Mouse (Mus musculus): ENCODE data around the gene Gm17657. TPM values are rescaled to one million over a fixed set of nuclear protein-coding genes. Genes with fewer than 3 reads are reported as not detected.

The Gm17657 gene
- total and polyA plus RNA-seq, 2 experiments from 2014 or later: not detected

GRCm38 (mm10) chr17:29476461-29476860 lies 73.0 kb downstream of the Gm17657 start:
- Histone ChIP-seq H3K4me2 (ENCODE audit: low read depth, low read length, poor library complexity, severe bottlenecking) (no peak overlapping the region), H3K4me1 (ENCODE audit: insufficient read depth, low read length) (no peaks in the 10 kb centered on the region), H3K4me3 (ENCODE audit: low read depth, low read length) (no peak overlapping the region), H3K36me3 (ENCODE audit: insufficient read depth, low read length) (no peaks in the 10 kb centered on the region), H3K27me3 (ENCODE audit: insufficient read depth, low read length) (no peaks in the 10 kb centered on the region), H3K27ac (ENCODE audit: low read depth, low read length) (no peak overlapping the region), H3K9ac (replicated peaks; ENCODE audit: low read length, poor library complexity, severe bottlenecking) (no peak overlapping the region), H3K9me3 (ENCODE audit: low read length) (no peaks in the 10 kb centered on the region)
- ATAC-seq (ENCODE audit: low FRiP score) (no peak), DNase-seq (ENCODE audit: low spot score) (no peak)
- TF ChIP-seq CTCF (IDR thresholded peaks at IDR 0.05): no peak
- 70% methylated on average over 4 of the region's 4 CpGs for WGBS

GRCm38 (mm10) chr17:29475142-29475541 lies 74.3 kb downstream of the Gm17657 start:
- Histone ChIP-seq H3K4me1 (ENCODE audit: insufficient read depth, low read length) (no peaks in the 10 kb centered on the region), H3K27me3 (ENCODE audit: insufficient read depth, low read length) (no peaks in the 10 kb centered on the region), H3K27ac (ENCODE audit: low read depth, low read length) (no peak overlapping the region), H3K9ac (replicated peaks; ENCODE audit: low read length, poor library complexity, severe bottlenecking) (no peak overlapping the region), H3K4me3 (ENCODE audit: low read depth, low read length) (no peak overlapping the region), H3K36me3 (ENCODE audit: insufficient read depth, low read length) (no peaks in the 10 kb centered on the region), H3K9me3 (ENCODE audit: low read length) (no peaks in the 10 kb centered on the region), H3K4me2 (ENCODE audit: low read depth, low read length, poor library complexity, severe bottlenecking) (no peak overlapping the region)
- no peak for TF ChIP-seq CTCF (IDR thresholded peaks at IDR 0.05)
- DNase-seq (ENCODE audit: low spot score) (no peak), ATAC-seq (ENCODE audit: low FRiP score) (no peak)
- 92% methylated on average over 3 of the region's 3 CpGs for WGBS

GRCm38 (mm10) chr17:29474036-29474435 lies 75.4 kb downstream of the Gm17657 start:
- TF ChIP-seq CTCF (IDR thresholded peaks at IDR 0.05): no peak
- DNase-seq (ENCODE audit: low spot score) (no peak), ATAC-seq (ENCODE audit: low FRiP score) (no peak)
- Histone ChIP-seq H3K36me3 (ENCODE audit: insufficient read depth, low read length) (no peaks in the 10 kb centered on the region), H3K27me3 (ENCODE audit: insufficient read depth, low read length) (no peaks in the 10 kb centered on the region), H3K27ac (ENCODE audit: low read depth, low read length) (no peak overlapping the region), H3K4me3 (ENCODE audit: low read depth, low read length) (no peak overlapping the region), H3K9ac (replicated peaks; ENCODE audit: low read length, poor library complexity, severe bottlenecking) (no peak overlapping the region), H3K4me2 (ENCODE audit: low read depth, low read length, poor library complexity, severe bottlenecking) (no peak overlapping the region), H3K4me1 (ENCODE audit: insufficient read depth, low read length) (no peaks in the 10 kb centered on the region), H3K9me3 (ENCODE audit: low read length) (no peaks in the 10 kb centered on the region)
- 80% methylated on average over 2 of the region's 2 CpGs for WGBS

GRCm38 (mm10) chr17:29473466-29473865 lies 76.0 kb downstream of the Gm17657 start:
- WGBS: 97% methylated on average over 10 of the region's 10 CpGs
- Histone ChIP-seq H3K27ac (ENCODE audit: low read depth, low read length) (no peak overlapping the region), H3K4me3 (ENCODE audit: low read depth, low read length) (no peak overlapping the region), H3K4me1 (ENCODE audit: insufficient read depth, low read length) (no peaks in the 10 kb centered on the region), H3K9ac (replicated peaks; ENCODE audit: low read length, poor library complexity, severe bottlenecking) (no peak overlapping the region), H3K4me2 (ENCODE audit: low read depth, low read length, poor library complexity, severe bottlenecking) (no peak overlapping the region), H3K36me3 (ENCODE audit: insufficient read depth, low read length) (no peaks in the 10 kb centered on the region), H3K9me3 (ENCODE audit: low read length) (no peaks in the 10 kb centered on the region), H3K27me3 (ENCODE audit: insufficient read depth, low read length) (no peaks in the 10 kb centered on the region)
- no peak for TF ChIP-seq CTCF (IDR thresholded peaks at IDR 0.05)
- ATAC-seq (ENCODE audit: low FRiP score) (no peak), DNase-seq (ENCODE audit: low spot score) (no peak)

Small RNA genes lying within 50 kb of the gene (microRNA-seq; reads per million reads assigned to microRNA genes)
- gene Mir7667 (ENCODE audit: borderline number of aligned reads): not detected

Other genes with a start within 250 kb of the Gm17657 start
- 4.3 and 4.6 TPM in 2 replicates for gene Pi16, start 232.0 kb downstream of the Gm17657 start, total RNA-seq (2014; rRNA removed)
- 3.3 and 4.0 TPM in 2 replicates for gene Pi16, start 232.0 kb downstream of the Gm17657 start, polyA plus RNA-seq (2015; fragmentation: Nextera tagmentation; extraction: Ambion mirVana)
- gene Mtch1, start 201.7 kb downstream of the Gm17657 start, total RNA-seq (2014; rRNA removed): 605 and 625 TPM in 2 replicates
- gene Mtch1, start 201.7 kb downstream of the Gm17657 start, polyA plus RNA-seq (2015; fragmentation: Nextera tagmentation; extraction: Ambion mirVana): 510 and 517 TPM in 2 replicates
- gene Fgd2, start 188.7 kb downstream of the Gm17657 start, total RNA-seq (2014; rRNA removed): 13.4 and 27.3 TPM in 2 replicates
- 14.4 and 16.5 TPM in 2 replicates for gene Fgd2, start 188.7 kb downstream of the Gm17657 start, polyA plus RNA-seq (2015; fragmentation: Nextera tagmentation; extraction: Ambion mirVana)
- gene Pim1, start 58.9 kb downstream of the Gm17657 start, total RNA-seq (2014; rRNA removed): 8.3 and 10.9 TPM in 2 replicates
- gene Pim1, start 58.9 kb downstream of the Gm17657 start, polyA plus RNA-seq (2015; fragmentation: Nextera tagmentation; extraction: Ambion mirVana): 10.6 and 12.7 TPM in 2 replicates
- 47.3 and 52.0 TPM in 2 replicates for gene Tbc1d22b, start 147 bp upstream of the Gm17657 start, total RNA-seq (2014; rRNA removed)
- gene Tbc1d22b, start 147 bp upstream of the Gm17657 start, polyA plus RNA-seq (2015; fragmentation: Nextera tagmentation; extraction: Ambion mirVana): 30.7 and 31.7 TPM in 2 replicates
- not detected in 2 replicates for gene Tmem217, start 2.7 kb upstream of the Gm17657 start, total RNA-seq (2014; rRNA removed)
- gene Tmem217, start 2.7 kb upstream of the Gm17657 start, polyA plus RNA-seq (2015; fragmentation: Nextera tagmentation; extraction: Ambion mirVana): 0.71 and 0.84 TPM in 2 replicates
- gene Rnf8, start 65.2 kb upstream of the Gm17657 start, total RNA-seq (2014; rRNA removed): 21.9 and 47.2 TPM in 2 replicates
- gene Rnf8, start 65.2 kb upstream of the Gm17657 start, polyA plus RNA-seq (2015; fragmentation: Nextera tagmentation; extraction: Ambion mirVana): 74.3 and 75.3 TPM in 2 replicates
- 3.8 and 6.7 TPM in 2 replicates for gene Gm28043, start 65.2 kb upstream of the Gm17657 start, total RNA-seq (2014; rRNA removed)
- 1.2 and 1.7 TPM in 2 replicates for gene Gm28043, start 65.2 kb upstream of the Gm17657 start, polyA plus RNA-seq (2015; fragmentation: Nextera tagmentation; extraction: Ambion mirVana)
- 58.5 and 63.6 TPM in 2 replicates for gene Cmtr1, start 111.0 kb upstream of the Gm17657 start, total RNA-seq (2014; rRNA removed)
- 105 and 106 TPM in 2 replicates for gene Cmtr1, start 111.0 kb upstream of the Gm17657 start, polyA plus RNA-seq (2015; fragmentation: Nextera tagmentation; extraction: Ambion mirVana)
- gene Ccdc167, start 167.4 kb upstream of the Gm17657 start, total RNA-seq (2014; rRNA removed): 9.0 and 9.4 TPM in 2 replicates
- 8.3 and 8.6 TPM in 2 replicates for gene Ccdc167, start 167.4 kb upstream of the Gm17657 start, polyA plus RNA-seq (2015; fragmentation: Nextera tagmentation; extraction: Ambion mirVana)

All from midbrain, postnatal 0 days (tissue).